Mouse (Mus musculus) lung, postnatal 4 days (tissue): ENCODE data around the gene Med29.
A peak's percentile ranks its signal among the peaks of the same experiment; 100 is the strongest.

Source experiments
- DNase-seq, 2 experiments: peaks; one replicate each; pipeline ENCODE4 v3.0.0; 2021

Med29 gene

GRCm38 (mm10) chr7:28351676-28352191, 40.8 kb downstream of the Med29 start:
- DNase-seq: no peak

DNA sequence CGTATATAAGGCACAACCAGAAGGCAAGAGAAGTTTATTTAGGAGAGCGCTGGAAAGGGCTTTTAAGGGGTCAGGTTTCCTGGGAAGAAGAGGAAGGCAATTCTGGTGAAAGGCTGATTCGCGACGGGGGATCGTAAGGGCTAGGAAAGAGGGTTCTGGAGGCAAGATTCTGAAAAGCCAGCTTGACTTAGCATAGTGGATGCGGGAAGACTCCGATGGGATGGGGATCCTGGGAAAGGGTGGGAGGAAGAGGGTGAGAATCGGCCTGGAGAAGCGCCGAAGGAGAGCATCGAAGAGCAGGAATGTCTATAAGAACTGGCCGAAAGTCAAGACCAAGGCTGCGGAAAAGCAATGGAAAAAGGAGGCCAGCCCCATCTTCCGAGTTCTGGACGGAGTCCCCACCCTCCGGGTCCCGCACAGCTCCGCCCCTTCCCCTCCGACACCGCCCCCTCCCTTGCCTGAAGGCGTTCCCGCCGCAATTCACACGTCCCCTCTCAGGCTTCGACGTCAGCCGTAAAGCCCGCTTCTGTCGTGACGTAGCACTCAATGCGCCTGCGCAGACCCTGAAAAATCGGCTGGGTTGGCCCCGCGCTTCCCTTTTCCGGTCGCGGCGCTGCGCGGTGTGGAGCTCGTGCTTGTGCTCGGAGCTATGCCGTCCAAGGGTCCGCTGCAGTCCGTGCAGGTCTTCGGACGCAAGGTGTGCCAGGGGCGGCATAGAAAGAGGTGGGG, 42.2 kb downstream of the Med29 start, which contains the start of gene Rps16:
Gene Rps16 (plus strand): TSS at position 498 of the 729 bp plus-strand sequence.
- DNase-seq: peak; percentile 98 to 100

DNA sequence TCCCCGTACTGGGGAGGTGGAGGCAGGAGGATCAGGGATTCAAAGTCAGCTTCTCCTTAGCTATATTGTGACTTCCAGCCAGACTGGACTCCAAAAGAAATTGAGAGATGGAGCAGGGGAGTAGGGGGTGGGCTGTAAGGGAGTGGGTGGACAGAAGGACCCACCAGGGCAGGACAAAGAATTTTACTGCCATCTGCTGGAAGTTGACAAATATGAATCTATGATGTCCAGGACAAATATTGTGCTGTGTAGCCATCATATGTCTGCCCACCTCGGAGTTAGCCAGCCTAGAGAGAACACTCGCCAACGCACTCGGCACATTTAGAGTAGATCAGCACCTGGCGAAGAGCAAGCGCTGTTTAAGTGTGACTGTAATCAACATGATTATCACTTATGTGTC, 43.9 kb downstream of the Med29 start:
- no peak for DNase-seq

GRCm38 (mm10) chr7:28347746-28348145, 44.8 kb downstream of the Med29 start:
- DNase-seq: no peak

DNA sequence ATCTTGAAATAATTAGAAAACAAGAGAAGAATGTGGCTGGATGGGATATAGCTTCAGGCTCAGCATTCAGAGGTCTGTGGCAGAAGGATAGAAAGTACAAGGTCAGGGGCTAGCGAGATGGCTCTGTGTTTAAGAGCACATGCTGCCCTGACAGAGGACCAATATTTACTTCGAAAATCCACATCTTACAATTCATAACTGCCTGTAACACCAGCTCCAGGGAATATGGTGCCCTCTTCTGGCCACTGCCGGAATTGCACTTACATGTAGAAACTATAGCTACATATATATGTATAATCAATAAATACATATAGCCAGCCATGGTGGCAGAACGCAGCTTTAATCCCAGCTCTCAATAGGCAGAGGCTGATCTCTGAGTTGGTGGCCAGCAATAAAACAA, 47.9 kb downstream of the Med29 start:
- DNase-seq: peak in 1 of 2 experiments; percentile 66

DNA sequence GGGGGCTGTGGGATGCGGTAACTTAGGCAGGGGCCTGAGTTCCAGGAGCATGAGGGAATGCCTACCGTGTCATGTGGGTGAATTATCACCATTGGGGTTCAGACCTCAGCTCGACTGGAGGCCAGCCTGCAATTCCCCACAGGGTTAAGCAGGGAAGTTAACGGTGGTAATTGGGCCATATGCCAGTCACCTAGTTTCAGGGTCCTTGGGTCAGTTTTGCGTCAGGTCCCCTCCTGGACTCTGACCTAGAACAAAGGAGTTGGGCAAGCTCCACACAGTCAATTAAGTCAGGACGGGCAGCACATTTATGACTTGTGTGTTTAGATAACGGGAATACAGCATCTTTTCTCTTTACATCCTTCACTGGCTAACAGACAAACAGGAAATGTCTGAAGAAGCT, 51.1 kb downstream of the Med29 start:
- DNase-seq: no peak

DNA sequence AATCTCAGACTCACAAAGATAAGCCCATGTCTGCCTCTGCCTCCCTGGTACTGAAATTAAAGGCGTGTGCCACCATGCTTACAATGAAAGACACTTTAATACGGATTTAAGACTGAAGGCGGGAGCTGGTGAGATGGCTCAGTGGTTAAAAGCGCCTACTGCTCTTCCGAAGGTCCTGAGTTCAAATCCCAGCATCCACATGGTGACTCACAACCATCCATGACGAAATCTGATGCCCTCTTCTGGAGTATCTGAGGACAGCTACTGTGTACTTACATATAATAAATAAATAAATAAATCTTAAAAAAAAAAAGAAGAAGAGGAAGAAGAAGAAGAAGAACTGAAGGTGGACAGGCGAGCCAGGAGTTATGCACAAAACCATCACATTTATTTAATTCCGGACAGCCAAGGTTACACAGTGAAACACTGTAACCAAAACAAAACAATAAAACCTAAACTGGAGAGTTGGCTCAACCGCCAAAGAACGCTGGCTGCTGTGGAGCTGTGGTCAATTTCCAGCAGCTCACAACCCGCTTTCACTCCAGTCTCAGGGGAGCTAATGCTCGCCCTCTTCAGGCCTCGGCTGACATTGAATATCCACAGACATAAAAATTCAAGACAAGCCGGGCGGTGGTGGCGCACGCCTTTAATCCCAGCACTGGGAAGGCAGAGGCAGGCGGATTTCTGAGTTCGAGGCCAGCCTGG, 53.1 kb downstream of the Med29 start:
- DNase-seq: peak; percentile 68 to 72

GRCm38 (mm10) chr7:28338108-28338998, 54.2 kb downstream of the Med29 start, which contains the start of gene Supt5:
Supt5 (minus strand) TSS chr7:28338746.
- peak; percentile 98 to 99 for DNase-seq
